Mouse (Mus musculus) forebrain, embryonic 15.5 days (tissue): ENCODE data around the gene Ltbp2. TPM values are rescaled to one million over a fixed set of nuclear protein-coding genes. Genes with fewer than 3 reads are reported as not detected.

Experiments
- ATAC-seq: fragments of 200-750 bp; cut with Nextera tagmentation; replicated peaks from 2 replicates; pipeline ENCODE4 v1.8.0; 2017; ENCODE audit warnings: mild to moderate bottlenecking, moderate TSS enrichment, moderate library complexity
- H3K27ac ChIP-seq: fragments of 300-500 bp; sonication (generic); replicated peaks from 2 replicates; pipeline ENCODE4 v1.5.1; 2015; ENCODE audit warnings: mild to moderate bottlenecking, inconsistent platforms
- H3K27me3 ChIP-seq: fragments of 300-500 bp; sonication (generic); 2 replicates; pipeline ENCODE4 v1.6.1; 2015; ENCODE audit warnings: inconsistent platforms
- H3K36me3 ChIP-seq: fragments of 300-500 bp; sonication (generic); 2 replicates; pipeline ENCODE4 v1.6.1; 2015; ENCODE audit warnings: mild to moderate bottlenecking, inconsistent platforms
- H3K4me1 ChIP-seq: fragments of 300-500 bp; sonication (generic); 2 replicates; pipeline ENCODE4 v1.6.1; 2015; ENCODE audit warnings: inconsistent platforms
- H3K4me2 ChIP-seq: fragments of 300-500 bp; sonication (generic); replicated peaks from 2 replicates; pipeline ENCODE4 v1.6.1; 2015; ENCODE audit warnings: mild to moderate bottlenecking, inconsistent platforms
- H3K4me3 ChIP-seq: fragments of 300-500 bp; sonication (generic); 2 replicates; pipeline ENCODE4 v1.5.1; 2015; ENCODE audit warnings: mild to moderate bottlenecking, inconsistent platforms
- H3K9ac ChIP-seq: fragments of 300-500 bp; sonication (generic); replicated peaks from 2 replicates; pipeline ENCODE4 v1.6.1; 2015; ENCODE audit warnings: mild to moderate bottlenecking, inconsistent platforms
- H3K9me3 ChIP-seq: fragments of 300-500 bp; sonication (generic); 2 replicates; pipeline ENCODE4 v1.6.1; 2016; ENCODE audit warnings: inconsistent platforms
- WGBS: fragments of 180-500 bp; shearing (Covaris S2); methylation state at CpG from one replicate; pipeline ENCODE4 v1.1.7; 2015; ENCODE audit warnings: mixed read lengths; 5-methylcytosine and 5-hydroxymethylcytosine counted together
- polyA plus RNA-seq: library from polyadenylated mRNA; unstranded; fragments of >200 nt; fragmentation: Nextera tagmentation; extraction: Ambion mirVana; gene quantifications from 2 replicates; pipeline ENCODE4 v1.2.1, GENCODE M21; 2015

The Ltbp2 gene
- polyA plus RNA-seq, 1 experiment from 2014 or later = 0.15 TPM

GRCm38 (mm10) chr12:84851403-84852040 lies 24.8 kb downstream of the Ltbp2 start:
- Histone ChIP-seq H3K36me3 (no peaks in the 10 kb centered on the region), H3K27me3 (no peaks in the 10 kb centered on the region), H3K9me3 (no peaks in the 10 kb centered on the region), H3K4me2 (no peak overlapping the region), H3K9ac (no peak overlapping the region), H3K4me3 (no peak overlapping the region), H3K27ac (no peak overlapping the region), H3K4me1 (no peaks in the 10 kb centered on the region)
- 72% methylated on average over 11 of the region's 11 CpGs for WGBS
- no peak for ATAC-seq

- Histone ChIP-seq H3K27me3 (no peaks in the 10 kb centered on the region), H3K9me3 (no peaks in the 10 kb centered on the region), H3K4me3 (no peak overlapping the region), H3K9ac (no peak overlapping the region), H3K4me2 (no peak overlapping the region), H3K4me1 (no peaks in the 10 kb centered on the region), H3K36me3 (no peaks in the 10 kb centered on the region), H3K27ac (no peak overlapping the region)
- WGBS = 84% methylated on average over 6 of the region's 6 CpGs
- ATAC-seq = no peak
Measured at GRCm38 (mm10) chr12:84847882-84848281, 28.4 kb downstream of the Ltbp2 start.

DNA sequence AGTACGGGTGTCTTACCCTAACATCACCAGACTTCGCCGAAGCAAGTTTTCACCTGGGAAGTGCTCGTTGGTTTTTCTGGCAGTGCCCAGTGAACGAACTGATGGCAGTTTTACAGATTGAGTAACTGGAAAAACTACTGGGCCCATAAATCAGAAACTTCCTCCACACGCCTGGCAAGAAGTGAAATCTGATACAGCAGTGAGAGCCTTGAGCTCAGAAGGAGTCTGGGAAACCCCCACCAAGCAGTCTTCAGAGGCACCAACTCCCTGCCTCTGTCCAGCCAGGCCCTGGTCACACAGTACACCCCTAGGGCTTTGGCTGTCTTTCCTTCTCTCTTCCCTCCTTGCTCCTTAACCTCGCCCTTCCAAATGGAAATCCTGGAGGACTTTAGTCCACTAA lies 28.9 kb downstream of the Ltbp2 start:
- Histone ChIP-seq H3K4me2 (no peak overlapping the region), H3K4me3 (no peak overlapping the region), H3K27me3 (no peaks in the 10 kb centered on the region), H3K9ac (no peak overlapping the region), H3K36me3 (no peaks in the 10 kb centered on the region), H3K9me3 (no peaks in the 10 kb centered on the region), H3K27ac (no peak overlapping the region), H3K4me1 (no peaks in the 10 kb centered on the region)
- ATAC-seq = no peak
- WGBS = 76% methylated on average over 7 of the region's 7 CpGs

DNA sequence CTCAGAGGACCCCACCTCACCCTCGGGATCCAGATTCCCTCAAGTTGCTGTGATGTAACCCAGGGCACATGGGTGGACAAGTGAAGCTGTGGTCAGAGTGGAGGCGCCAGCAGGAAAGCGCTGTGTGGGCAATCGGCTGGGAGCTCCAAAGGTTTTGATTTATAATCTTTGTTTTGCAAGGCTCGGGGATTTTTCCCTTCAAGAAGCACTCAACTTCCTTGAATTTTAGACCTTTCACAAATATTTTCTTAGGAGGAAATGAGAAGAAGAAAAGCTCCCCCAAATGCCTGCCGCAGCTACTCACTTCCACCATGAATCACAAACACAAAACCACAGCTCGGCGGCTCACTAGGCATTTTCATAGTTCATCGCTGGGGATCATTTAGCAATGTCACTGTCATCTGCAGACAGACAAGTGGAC lies 29.7 kb downstream of the Ltbp2 start:
- H3K9me3 ChIP-seq = no peaks in the 10 kb centered on the region
- H3K4me1 ChIP-seq = no peaks in the 10 kb centered on the region
- no peak overlapping the region for H3K27ac ChIP-seq
- 73% methylated on average over 9 of the region's 9 CpGs for WGBS
- no peaks in the 10 kb centered on the region for H3K27me3 ChIP-seq
- H3K36me3 ChIP-seq = no peaks in the 10 kb centered on the region
- ATAC-seq = no peak
- no peak overlapping the region for H3K4me2 ChIP-seq
- H3K9ac ChIP-seq = no peak overlapping the region
- H3K4me3 ChIP-seq = no peak overlapping the region

GRCm38 (mm10) chr12:84842706-84843105 lies 33.6 kb downstream of the Ltbp2 start:
- H3K4me3 ChIP-seq = no peak overlapping the region
- no peaks in the 10 kb centered on the region for H3K27me3 ChIP-seq
- H3K9me3 ChIP-seq = no peaks in the 10 kb centered on the region
- no peak overlapping the region for H3K27ac ChIP-seq
- H3K36me3 ChIP-seq = no peaks in the 10 kb centered on the region
- H3K9ac ChIP-seq = no peak overlapping the region
- H3K4me1 ChIP-seq = no peaks in the 10 kb centered on the region
- 27% methylated on average over 6 of the region's 6 CpGs for WGBS
- no peak for ATAC-seq
- H3K4me2 ChIP-seq = no peak overlapping the region

- H3K4me3 ChIP-seq = no peak overlapping the region
- ATAC-seq = no peak
- no peaks in the 10 kb centered on the region for H3K27me3 ChIP-seq
- no peak overlapping the region for H3K9ac ChIP-seq
- no peak overlapping the region for H3K27ac ChIP-seq
- no peak overlapping the region for H3K4me2 ChIP-seq
- no peaks in the 10 kb centered on the region for H3K4me1 ChIP-seq
- WGBS = 79% methylated on average over 15 of the region's 15 CpGs
- no peaks in the 10 kb centered on the region for H3K9me3 ChIP-seq
- H3K36me3 ChIP-seq = no peaks in the 10 kb centered on the region
Measured at GRCm38 (mm10) chr12:84841158-84842140, 34.9 kb downstream of the Ltbp2 start.

GRCm38 (mm10) chr12:84840734-84841133 lies 35.6 kb downstream of the Ltbp2 start:
- Histone ChIP-seq H3K9ac (no peak overlapping the region), H3K4me3 (no peak overlapping the region), H3K9me3 (no peaks in the 10 kb centered on the region), H3K27ac (no peak overlapping the region), H3K4me1 (no peaks in the 10 kb centered on the region), H3K27me3 (no peaks in the 10 kb centered on the region), H3K36me3 (no peaks in the 10 kb centered on the region), H3K4me2 (no peak overlapping the region)
- 77% methylated on average over 3 of the region's 3 CpGs for WGBS
- no peak for ATAC-seq

GRCm38 (mm10) chr12:84839965-84840364 lies 36.4 kb downstream of the Ltbp2 start:
- H3K27ac ChIP-seq = no peak overlapping the region
- WGBS = 77% methylated on average over 4 of the region's 4 CpGs
- no peak for ATAC-seq
- no peak overlapping the region for H3K4me3 ChIP-seq
- no peaks in the 10 kb centered on the region for H3K4me1 ChIP-seq
- no peak overlapping the region for H3K9ac ChIP-seq
- H3K36me3 ChIP-seq = no peaks in the 10 kb centered on the region
- H3K27me3 ChIP-seq = no peaks in the 10 kb centered on the region
- no peaks in the 10 kb centered on the region for H3K9me3 ChIP-seq
- no peak overlapping the region for H3K4me2 ChIP-seq

GRCm38 (mm10) chr12:84835626-84836025 lies 40.7 kb downstream of the Ltbp2 start:
- ATAC-seq = no peak
- H3K27ac ChIP-seq = no peak overlapping the region
- 75% methylated on average over 5 of the region's 5 CpGs for whole genome bisulfite sequencing

GRCm38 (mm10) chr12:84834773-84835172 lies 41.6 kb downstream of the Ltbp2 start:
- H3K4me2 ChIP-seq = no peak overlapping the region
- no peaks in the 10 kb centered on the region for H3K4me1 ChIP-seq
- no peaks in the 10 kb centered on the region for H3K27me3 ChIP-seq
- no peak overlapping the region for H3K9ac ChIP-seq
- H3K4me3 ChIP-seq = no peak overlapping the region
- no peak for ATAC-seq
- no peak overlapping the region for H3K27ac ChIP-seq
- 91% methylated on average over 4 of the region's 4 CpGs for WGBS
- no peaks in the 10 kb centered on the region for H3K9me3 ChIP-seq
- H3K36me3 ChIP-seq = no peaks in the 10 kb centered on the region

More at GRCm38 (mm10) chr12:84835626-84836025, 40.7 kb downstream of the Ltbp2 start:
- H3K27me3 ChIP-seq = no peaks in the 10 kb centered on the region
- H3K9me3 ChIP-seq = no peaks in the 10 kb centered on the region
- no peak overlapping the region for H3K9ac ChIP-seq
- H3K4me1 ChIP-seq = no peaks in the 10 kb centered on the region
- no peak overlapping the region for H3K4me3 ChIP-seq
- no peaks in the 10 kb centered on the region for H3K36me3 ChIP-seq
- no peak overlapping the region for H3K4me2 ChIP-seq

DNA sequence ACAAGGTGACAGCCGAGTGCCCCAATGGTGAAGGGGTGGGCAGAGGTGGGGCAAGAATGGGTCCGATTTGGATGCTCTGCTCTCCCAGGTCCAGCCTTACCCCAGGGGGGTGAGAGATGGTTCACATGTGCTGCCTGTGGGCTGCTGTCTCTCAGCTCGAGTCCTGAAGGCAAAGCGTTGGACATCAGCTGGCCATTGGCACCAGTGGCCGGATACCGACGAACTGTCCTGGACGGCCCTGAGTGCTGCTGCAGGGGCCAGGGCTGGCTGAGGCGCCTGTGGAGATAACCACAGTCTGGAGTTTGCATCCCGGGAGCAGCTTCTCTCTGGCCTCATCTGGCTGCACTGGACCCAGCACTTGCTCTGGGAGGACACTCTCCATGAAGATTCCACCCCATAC lies 44.7 kb downstream of the Ltbp2 start:
- H3K27ac ChIP-seq = no peak overlapping the region
- no peak for ATAC-seq
- H3K9ac ChIP-seq = no peak overlapping the region
- 87% methylated on average over 10 of the region's 10 CpGs for WGBS
- H3K27me3 ChIP-seq = no peaks in the 10 kb centered on the region
- H3K4me1 ChIP-seq = no peaks in the 10 kb centered on the region
- H3K4me2 ChIP-seq = no peak overlapping the region
- no peaks in the 10 kb centered on the region for H3K9me3 ChIP-seq
- H3K4me3 ChIP-seq = no peak overlapping the region
- no peaks in the 10 kb centered on the region for H3K36me3 ChIP-seq

GRCm38 (mm10) chr12:84831141-84831540 lies 45.2 kb downstream of the Ltbp2 start:
- Histone ChIP-seq H3K27ac (no peak overlapping the region), H3K9me3 (no peaks in the 10 kb centered on the region), H3K4me2 (no peak overlapping the region), H3K4me1 (no peaks in the 10 kb centered on the region), H3K4me3 (no peak overlapping the region), H3K9ac (no peak overlapping the region), H3K36me3 (no peaks in the 10 kb centered on the region), H3K27me3 (no peaks in the 10 kb centered on the region)
- WGBS = 78% methylated on average over 5 of the region's 5 CpGs
- no peak for ATAC-seq
